Mouse (Mus musculus) embryonic facial prominence, embryonic 13.5 days (tissue): ENCODE measurements around the gene Qprt. TPM values are rescaled to one million over a fixed set of nuclear protein-coding genes. Genes with fewer than 3 reads are reported as not detected.

Experiments
- ATAC-seq: fragments of 200-750 bp; cut with Nextera tagmentation; 2 replicates; pipeline ENCODE4 v1.8.0; 2017; ENCODE audit warnings: low read depth; ENCODE audit not compliant: insufficient number of reproducible peaks, insufficient read depth, low FRiP score, low TSS enrichment
- H3K27ac ChIP-seq: fragments of 300-500 bp; sonication (generic); 2 replicates; pipeline ENCODE4 v1.5.1; 2015; ENCODE audit warnings: moderate library complexity, mild to moderate bottlenecking, inconsistent platforms
- H3K27me3 ChIP-seq: fragments of 300-500 bp; sonication (generic); 2 replicates; pipeline ENCODE4 v1.6.1; 2015; ENCODE audit warnings: mild to moderate bottlenecking, inconsistent platforms
- H3K36me3 ChIP-seq: fragments of 300-500 bp; sonication (generic); 2 replicates; pipeline ENCODE4 v1.6.1; 2015; ENCODE audit warnings: mild to moderate bottlenecking, inconsistent platforms
- H3K4me1 ChIP-seq: fragments of 300-500 bp; sonication (generic); 2 replicates; pipeline ENCODE4 v1.6.1; 2015; ENCODE audit warnings: inconsistent platforms
- H3K4me2 ChIP-seq: fragments of 300-500 bp; sonication (generic); 2 replicates; pipeline ENCODE4 v1.6.1; 2015; ENCODE audit warnings: moderate library complexity, mild to moderate bottlenecking, inconsistent platforms
- H3K4me3 ChIP-seq: fragments of 300-500 bp; sonication (generic); 2 replicates; pipeline ENCODE4 v1.5.1; 2015; ENCODE audit warnings: mild to moderate bottlenecking, inconsistent platforms
- H3K9ac ChIP-seq: fragments of 300-500 bp; sonication (generic); 2 replicates; pipeline ENCODE4 v1.6.1; 2015; ENCODE audit warnings: mild to moderate bottlenecking, inconsistent platforms
- H3K9me3 ChIP-seq: fragments of 300-500 bp; sonication (generic); 2 replicates; pipeline ENCODE4 v1.6.1; 2016; ENCODE audit warnings: inconsistent platforms
- WGBS: fragments of 180-500 bp; shearing (Covaris S2); methylation state at CpG from one replicate; pipeline ENCODE4 v1.1.7; 2015; ENCODE audit warnings: mixed read lengths; 5-methylcytosine and 5-hydroxymethylcytosine counted together
- polyA plus RNA-seq: library from polyadenylated mRNA; unstranded; fragments of >200 nt; fragmentation: Nextera tagmentation; extraction: Ambion mirVana; gene quantifications from 2 replicates; pipeline ENCODE4 v1.2.1, GENCODE M21; 2015

Qprt gene
- polyA plus RNA-seq, 1 experiment from 2014 or later: 1.2 TPM

DNA sequence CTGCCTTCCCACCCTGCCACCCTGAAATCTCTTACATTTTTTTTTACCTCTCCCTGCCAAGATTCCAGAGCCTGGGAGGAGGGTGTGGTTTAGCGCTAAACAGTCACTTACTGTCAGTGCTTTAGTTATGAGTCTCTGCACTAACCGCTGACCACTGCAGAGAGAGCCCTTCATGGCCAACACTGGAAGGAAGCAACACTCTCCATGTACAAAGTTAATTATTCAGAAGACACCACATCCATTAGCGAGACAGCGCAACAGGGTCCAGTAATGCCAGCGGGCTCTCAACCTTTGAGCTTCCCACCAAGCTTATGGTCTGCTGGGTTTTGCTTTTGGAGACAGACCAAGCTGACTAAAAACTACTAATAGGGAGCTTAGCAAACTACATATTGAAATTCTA, 45.8 kb downstream of the Qprt start:
- H3K4me1 ChIP-seq: no peaks in the 10 kb centered on the region
- no peak overlapping the region for H3K4me3 ChIP-seq
- no peak overlapping the region for H3K9ac ChIP-seq
- 96% methylated on average over 5 of the region's 5 CpGs for WGBS
- H3K27me3 ChIP-seq: no peaks in the 10 kb centered on the region
- no peaks in the 10 kb centered on the region for H3K36me3 ChIP-seq
- no peaks in the 10 kb centered on the region for H3K9me3 ChIP-seq
- no peak for ATAC-seq
- H3K27ac ChIP-seq: no peak overlapping the region
- no peak overlapping the region for H3K4me2 ChIP-seq

DNA sequence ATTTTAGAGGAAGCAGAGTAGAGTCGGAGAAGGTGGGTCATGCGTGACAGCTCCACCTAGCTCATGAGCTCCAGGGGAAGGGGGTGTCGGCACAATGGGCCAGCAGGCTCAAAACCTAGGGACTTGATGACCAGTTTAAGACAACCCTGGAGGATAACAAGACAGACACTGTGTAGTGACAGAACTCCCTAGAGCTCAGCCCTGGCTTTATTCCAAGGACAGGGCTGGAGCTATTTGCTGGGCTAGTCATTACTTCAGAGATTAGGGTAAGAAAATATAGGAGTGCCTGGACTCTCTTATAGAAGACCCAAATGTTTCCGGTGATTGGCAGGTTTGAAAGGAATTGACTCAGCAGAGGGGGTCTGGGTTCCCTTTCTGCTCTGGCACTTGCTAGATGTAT, 48.8 kb downstream of the Qprt start:
- Histone ChIP-seq H3K27ac (no peak overlapping the region), H3K27me3 (no peaks in the 10 kb centered on the region), H3K4me1 (no peaks in the 10 kb centered on the region), H3K9me3 (no peaks in the 10 kb centered on the region), H3K4me2 (no peak overlapping the region), H3K36me3 (no peaks in the 10 kb centered on the region), H3K4me3 (no peak overlapping the region), H3K9ac (no peak overlapping the region)
- no peak for ATAC-seq
- WGBS: 82% methylated on average over 4 of the region's 4 CpGs

DNA sequence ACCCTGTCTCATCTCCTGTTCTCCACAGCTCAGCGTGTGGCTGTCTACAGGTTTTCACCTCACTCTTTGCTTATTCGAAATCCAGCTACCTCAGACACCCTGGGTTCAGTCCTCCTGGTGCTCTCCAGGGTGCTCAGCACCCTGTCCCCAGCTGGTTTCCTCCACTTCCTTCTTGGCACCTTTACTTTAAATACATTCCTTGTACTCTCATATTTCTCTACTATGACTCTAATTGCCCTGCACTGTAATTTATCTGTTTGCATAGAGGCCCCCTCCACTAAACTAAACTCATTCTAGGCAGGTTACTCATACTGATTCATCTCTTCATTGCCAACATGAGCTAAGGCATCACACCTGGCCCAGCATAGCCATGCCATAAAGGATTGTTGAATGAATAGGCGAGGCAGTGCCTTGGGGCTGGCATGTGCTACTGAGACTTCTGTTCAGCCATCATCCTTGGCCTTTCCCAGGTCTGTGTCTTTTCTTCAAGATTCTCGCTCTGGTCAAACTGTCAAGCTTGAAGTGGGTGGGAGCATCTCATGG, 51.1 kb downstream of the Qprt start:
- Histone ChIP-seq H3K4me1 (no peaks in the 10 kb centered on the region), H3K27me3 (no peaks in the 10 kb centered on the region), H3K4me2 (no peak overlapping the region), H3K4me3 (no peak overlapping the region), H3K9ac (no peak overlapping the region), H3K36me3 (no peaks in the 10 kb centered on the region), H3K27ac (no peak overlapping the region), H3K9me3 (no peaks in the 10 kb centered on the region)
- ATAC-seq: no peak
- WGBS: 68% methylated on average over 4 of the region's 4 CpGs

- ATAC-seq: no peak
- Histone ChIP-seq H3K4me2 (no peak overlapping the region), H3K36me3 (no peaks in the 10 kb centered on the region), H3K9ac (no peak overlapping the region), H3K4me3 (no peak overlapping the region), H3K27me3 (no peaks in the 10 kb centered on the region), H3K9me3 (no peaks in the 10 kb centered on the region), H3K27ac (no peak overlapping the region), H3K4me1 (no peaks in the 10 kb centered on the region)
- 77% methylated on average over 4 of the region's 4 CpGs for WGBS
Observed at GRCm38 (mm10) chr7:127066317-127066716, 55.7 kb downstream of the Qprt start.

DNA sequence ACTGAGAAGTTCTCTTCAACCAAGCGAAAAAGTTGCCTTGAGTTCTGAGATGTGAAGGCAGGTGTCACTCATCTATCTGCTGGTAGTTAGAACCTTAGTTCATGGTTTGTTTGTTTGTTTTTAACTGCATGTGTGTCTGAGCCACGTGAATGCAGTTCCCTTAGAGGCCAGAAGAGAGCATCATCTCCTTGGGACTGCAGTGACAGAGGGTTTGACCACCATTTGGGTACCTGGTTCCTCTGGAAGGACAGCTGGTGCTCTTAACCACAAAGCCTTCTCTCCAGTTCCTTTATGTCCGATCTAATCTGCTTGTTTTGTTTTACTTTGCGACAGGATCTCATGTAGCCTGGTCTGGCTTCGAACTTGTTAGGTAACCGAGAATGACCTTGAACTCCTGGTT, 56.5 kb downstream of the Qprt start:
- Histone ChIP-seq H3K9me3 (no peaks in the 10 kb centered on the region), H3K4me2 (no peak overlapping the region), H3K9ac (no peak overlapping the region), H3K36me3 (no peaks in the 10 kb centered on the region), H3K27ac (no peak overlapping the region), H3K4me3 (no peak overlapping the region), H3K27me3 (no peaks in the 10 kb centered on the region), H3K4me1 (no peaks in the 10 kb centered on the region)
- no peak for ATAC-seq
- 89% methylated on average over 6 of the region's 6 CpGs for WGBS

Other genes starting within 250 kb of the Qprt start
- 53.4 and 53.6 TPM in 2 replicates for gene Taok2, start 237.5 kb downstream of the Qprt start, polyA plus RNA-seq
- 28.3 and 28.6 TPM in 2 replicates for gene Tmem219, start 199.3 kb downstream of the Qprt start, polyA plus RNA-seq
- gene Kctd13, start 193.3 kb downstream of the Qprt start, polyA plus RNA-seq: 17.8 and 19.8 TPM in 2 replicates
- gene Asphd1, start 172.6 kb downstream of the Qprt start, polyA plus RNA-seq: 0.13 and 0.25 TPM in 2 replicates
- 0.76 and 0.77 TPM in 2 replicates for gene Sez6l2, start 171.7 kb downstream of the Qprt start, polyA plus RNA-seq
- 95.8 and 97.0 TPM in 2 replicates for gene Cdipt, start 146.3 kb downstream of the Qprt start, polyA plus RNA-seq
- 1.3 and 1.7 TPM in 2 replicates for gene Cdiptos, start 146.1 kb downstream of the Qprt start, polyA plus RNA-seq
- gene Mvp, start 107.6 kb downstream of the Qprt start, polyA plus RNA-seq: 5.3 and 7.1 TPM in 2 replicates
- gene Pagr1b, start 105.7 kb downstream of the Qprt start, polyA plus RNA-seq: 0.47 TPM in 1 of 2 replicates, not detected in the other
- gene Pagr1a, start 104.9 kb downstream of the Qprt start, polyA plus RNA-seq: 50.4 and 53.7 TPM in 2 replicates
- 83.4 and 89.6 TPM in 2 replicates for gene Gm42742, start 101.1 kb downstream of the Qprt start, polyA plus RNA-seq
- 13.1 and 16.9 TPM in 2 replicates for gene Prrt2, start 101.0 kb downstream of the Qprt start, polyA plus RNA-seq
- gene Maz, start 95.2 kb downstream of the Qprt start, polyA plus RNA-seq: 63.6 and 73.0 TPM in 2 replicates
- 99.4 and 124 TPM in 2 replicates for gene Kif22, start 79.8 kb downstream of the Qprt start, polyA plus RNA-seq
- 15.5 TPM in 1 of 2 replicates, not detected in the other for gene Zg16, start 34.9 kb downstream of the Qprt start, polyA plus RNA-seq
- gene AI467606, start 30.9 kb downstream of the Qprt start, polyA plus RNA-seq: 1.8 and 2.0 TPM in 2 replicates
- 0.15 and 0.25 TPM in 2 replicates for gene Spn, start 15.6 kb upstream of the Qprt start, polyA plus RNA-seq
- gene Cd2bp2, start 73.8 kb upstream of the Qprt start, polyA plus RNA-seq: 68.3 and 73.3 TPM in 2 replicates
- gene Tbc1d10b, start 86.2 kb upstream of the Qprt start, polyA plus RNA-seq: 30.4 and 32.0 TPM in 2 replicates
- 34.1 and 41.1 TPM in 2 replicates for gene Mylpf, start 86.7 kb upstream of the Qprt start, polyA plus RNA-seq
- gene Zfp553, start 110.8 kb upstream of the Qprt start, polyA plus RNA-seq: 53.7 and 55.0 TPM in 2 replicates
- gene Sept1, start 110.9 kb upstream of the Qprt start, polyA plus RNA-seq: 26.9 and 29.6 TPM in 2 replicates
- 78.2 and 83.9 TPM in 2 replicates for gene Zfp771, start 122.0 kb upstream of the Qprt start, polyA plus RNA-seq
- gene Dctpp1, start 138.5 kb upstream of the Qprt start, polyA plus RNA-seq: 156 and 206 TPM in 2 replicates
- gene Sephs2, start 151.8 kb upstream of the Qprt start, polyA plus RNA-seq: 63.4 and 64.1 TPM in 2 replicates
- 0.52 and 1.1 TPM in 2 replicates for gene Itgal, start 174.0 kb upstream of the Qprt start, polyA plus RNA-seq
- 16.1 and 18.1 TPM in 2 replicates for gene Zfp768, start 223.4 kb upstream of the Qprt start, polyA plus RNA-seq